Mouse (Mus musculus): Measurements from ENCODE around the gene Cacnb3.

Cacnb3 gene

DNA sequence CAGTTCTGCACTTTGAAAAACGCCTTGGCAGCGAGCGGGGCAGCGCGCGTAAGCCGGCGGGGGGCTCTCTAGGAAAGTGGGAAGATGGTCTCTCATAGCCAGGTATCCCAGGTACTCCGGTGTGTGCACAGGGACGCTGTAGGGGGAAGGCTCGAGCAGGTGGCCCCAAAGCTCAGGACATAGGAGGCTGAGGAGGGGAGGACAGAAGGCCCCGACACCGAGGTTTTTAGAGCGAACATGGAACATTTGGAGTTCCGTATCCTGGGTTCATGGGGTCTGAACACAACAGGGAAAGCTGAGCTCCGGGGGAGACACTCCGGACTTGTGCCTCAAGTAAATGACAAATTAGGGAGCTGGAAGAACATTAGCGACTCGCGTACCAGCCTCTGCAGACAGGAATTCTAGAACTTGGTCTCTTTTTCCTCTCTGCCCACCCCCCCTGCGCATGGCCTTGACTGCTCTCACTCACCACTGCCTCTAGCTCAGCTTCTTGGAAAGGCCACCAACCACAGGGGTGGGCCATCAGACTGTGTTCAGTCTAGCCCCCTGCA, 4.7 kb downstream of the Cacnb3 start:
- DNase-seq (ENCODE audit: low read depth), result no peak

DNA sequence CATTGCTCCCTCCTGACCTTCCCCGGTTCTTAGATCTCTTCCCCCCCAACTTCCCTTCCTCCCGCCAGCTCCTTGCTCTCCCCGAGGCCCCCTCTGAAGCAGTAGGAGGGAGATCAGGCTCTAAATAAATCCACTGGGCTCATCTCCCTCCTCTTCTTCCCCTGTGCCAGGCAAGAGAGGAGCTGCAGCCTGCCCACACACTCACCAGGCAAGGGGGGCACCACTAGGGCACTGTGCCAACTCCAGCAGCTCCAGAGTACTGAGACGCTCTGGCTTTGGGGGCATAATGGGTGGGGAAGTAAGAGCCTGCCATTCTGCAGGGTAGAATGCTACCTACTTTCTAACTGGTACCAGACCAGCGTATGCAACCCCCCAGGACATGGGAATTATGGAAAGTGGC, 5.9 kb downstream of the Cacnb3 start:
- no peak for DNase-seq (ENCODE audit: low read depth)

DNA sequence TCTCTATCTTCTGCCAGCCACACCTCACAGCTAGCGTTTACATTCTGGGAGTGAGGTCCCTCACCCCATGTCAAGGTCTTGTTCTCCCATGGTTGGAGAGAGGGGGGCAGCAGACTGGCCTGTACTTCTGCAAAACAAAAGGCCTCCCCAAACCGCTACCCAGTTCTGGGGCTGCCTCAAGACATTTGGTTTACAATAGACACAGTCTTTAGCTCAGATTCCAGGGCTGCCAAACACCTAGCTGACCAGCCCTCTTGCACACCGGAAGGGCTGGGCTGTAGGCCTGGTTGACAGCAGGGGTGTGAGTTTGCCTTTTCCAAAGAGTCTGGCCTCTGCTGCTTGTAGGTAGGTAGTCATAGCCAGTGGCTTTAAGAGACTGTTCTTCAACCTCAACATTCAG, 6.5 kb downstream of the Cacnb3 start:
- no peak for DNase-seq (ENCODE audit: low read depth)

DNA sequence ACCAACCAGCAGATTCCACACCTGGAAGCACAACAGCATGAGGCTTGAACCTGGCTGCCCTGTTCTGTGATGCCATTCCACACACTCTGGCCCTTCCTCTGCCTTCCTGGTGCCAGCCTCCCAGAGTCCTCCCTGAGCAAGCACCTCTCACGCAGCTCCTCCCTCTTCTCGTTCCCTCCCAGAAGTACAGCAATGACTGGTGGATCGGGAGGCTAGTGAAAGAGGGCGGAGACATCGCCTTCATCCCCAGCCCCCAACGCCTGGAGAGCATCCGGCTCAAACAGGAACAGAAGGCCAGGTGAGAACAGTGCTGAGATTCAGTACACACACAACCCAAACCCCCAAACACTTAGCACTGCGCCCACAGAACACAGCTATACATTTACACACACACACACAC, 9.5 kb downstream of the Cacnb3 start:
- no peak for DNase-seq (ENCODE audit: low read depth)

DNA sequence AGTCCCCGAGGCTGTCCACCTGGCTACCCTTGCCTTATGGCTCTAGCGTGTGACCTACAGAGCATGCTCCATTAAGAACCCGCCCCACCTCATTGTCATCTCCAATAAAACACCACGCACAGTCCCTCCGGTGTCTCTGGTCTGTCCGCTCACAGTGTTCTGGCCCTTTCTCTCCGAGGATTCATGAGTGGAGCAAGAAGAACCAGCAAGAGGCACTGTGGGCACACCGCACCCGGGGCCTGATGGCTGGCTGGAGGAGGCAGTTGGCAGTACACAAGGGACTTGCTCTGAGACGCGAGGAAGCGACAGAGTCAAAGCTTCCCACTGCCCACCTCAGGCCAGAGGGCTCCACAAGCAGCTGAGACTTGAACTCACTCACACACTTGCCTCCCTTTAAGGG, 13.8 kb downstream of the Cacnb3 start:
- no peak for DNase-seq (ENCODE audit: low read depth)

DNA sequence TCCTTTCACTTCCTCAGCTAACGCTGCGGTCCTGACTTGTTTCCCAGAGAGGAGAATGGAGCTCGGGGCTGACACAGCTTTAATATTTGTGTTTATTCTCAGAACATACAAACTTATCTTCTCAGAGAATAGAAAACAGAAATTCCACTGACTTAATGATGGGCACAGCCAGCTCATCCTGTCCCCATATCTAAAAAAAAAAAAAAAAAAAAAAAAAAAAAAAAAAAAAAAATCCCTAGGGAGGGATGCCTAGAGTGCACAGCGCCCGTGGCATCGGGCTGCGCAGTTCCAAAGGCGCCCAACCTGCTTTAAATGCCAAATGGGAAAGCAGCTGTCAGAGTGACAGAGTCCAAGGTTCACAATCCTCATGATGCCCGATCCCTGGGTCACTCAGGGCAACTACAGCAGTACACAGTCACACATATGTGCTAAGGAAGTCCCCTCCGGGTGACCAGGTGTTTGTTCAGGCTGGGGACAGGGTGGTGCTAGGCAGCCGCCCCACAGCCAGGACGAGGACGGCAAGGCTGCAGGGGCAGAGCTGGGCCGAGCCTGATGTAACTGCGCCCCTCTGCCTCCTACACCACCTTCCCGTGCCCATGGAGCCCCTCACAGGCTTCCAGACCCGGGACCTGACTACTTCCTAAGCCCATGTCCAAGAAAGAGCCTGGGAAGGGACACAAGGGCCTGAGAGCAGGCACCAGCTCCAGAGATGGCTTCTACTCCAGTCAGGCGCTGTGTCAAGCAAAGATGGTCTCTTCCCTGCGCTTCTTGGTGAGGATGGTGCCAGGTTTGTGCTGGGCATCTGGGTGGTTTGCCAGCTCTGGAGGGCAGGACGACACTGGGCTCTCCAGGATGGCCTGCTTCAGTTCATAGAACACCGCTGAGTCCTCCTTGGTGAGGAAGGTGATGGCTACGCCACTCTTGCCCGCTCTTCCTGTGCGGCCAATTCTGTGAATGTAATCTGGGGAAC, 14.7 kb downstream of the Cacnb3 start:
- no peak for DNase-seq (ENCODE audit: low read depth)

DNA sequence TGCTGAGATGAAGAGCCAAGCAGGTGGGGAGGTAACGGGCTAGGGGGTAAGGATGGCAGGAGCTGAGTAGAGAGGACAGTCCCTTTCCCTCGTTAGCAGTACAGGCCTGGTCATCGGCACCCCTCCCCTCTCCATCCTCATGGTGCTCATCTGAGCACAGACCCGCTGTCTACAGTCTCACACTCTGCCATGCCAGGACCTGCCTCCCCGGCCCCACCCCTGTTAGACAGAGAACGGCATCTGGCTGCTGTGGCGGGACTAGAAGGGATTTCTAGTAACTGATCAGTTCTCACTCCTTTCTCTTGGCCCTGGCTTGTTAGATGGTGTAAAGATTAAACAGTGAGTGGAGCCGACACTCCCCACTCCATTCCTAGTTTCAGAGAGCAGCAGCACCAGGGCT, 16.1 kb downstream of the Cacnb3 start:
- no peak for DNase-seq (ENCODE audit: low read depth)

DNA sequence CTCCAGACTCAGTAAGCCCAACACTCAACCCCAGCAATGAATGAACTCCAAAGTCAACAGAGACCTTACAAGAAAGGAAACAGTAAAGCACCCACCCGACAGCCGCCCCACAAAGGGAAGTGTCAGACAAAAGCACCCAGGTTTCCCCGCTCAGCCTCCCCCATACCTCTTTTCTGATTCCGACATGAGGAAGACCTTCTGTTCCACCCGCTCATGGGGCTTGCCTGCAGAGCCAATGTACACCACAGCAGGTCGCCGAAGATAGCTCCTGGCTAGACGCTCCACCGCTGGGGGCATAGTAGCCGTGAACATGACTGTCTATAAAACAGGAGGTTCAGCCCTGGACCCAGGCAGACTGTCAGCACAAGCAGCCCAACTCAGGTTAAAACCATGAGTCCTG, 16.7 kb downstream of the Cacnb3 start:
- DNase-seq (ENCODE audit: low read depth), result no peak

DNA sequence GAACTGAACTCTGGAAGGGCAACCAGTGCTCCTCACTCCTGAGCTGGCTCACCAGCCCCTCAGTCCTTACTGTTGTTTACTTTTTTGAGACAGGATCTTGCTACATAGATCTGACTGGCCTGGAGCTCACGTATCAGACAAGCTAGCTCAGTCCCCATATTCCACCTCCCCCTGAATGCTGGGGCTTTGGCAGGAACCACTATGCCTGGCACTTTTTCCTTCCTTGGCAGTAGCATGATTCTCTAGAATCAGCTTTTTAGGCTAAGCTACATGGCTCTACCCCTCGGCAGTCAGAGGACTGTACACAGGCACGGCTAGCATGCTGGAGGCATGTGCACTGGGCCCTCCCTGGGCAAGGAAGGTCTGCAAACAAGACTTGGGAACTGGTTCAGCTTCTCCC, 17.4 kb downstream of the Cacnb3 start:
- no peak for DNase-seq (ENCODE audit: low read depth)

DNA sequence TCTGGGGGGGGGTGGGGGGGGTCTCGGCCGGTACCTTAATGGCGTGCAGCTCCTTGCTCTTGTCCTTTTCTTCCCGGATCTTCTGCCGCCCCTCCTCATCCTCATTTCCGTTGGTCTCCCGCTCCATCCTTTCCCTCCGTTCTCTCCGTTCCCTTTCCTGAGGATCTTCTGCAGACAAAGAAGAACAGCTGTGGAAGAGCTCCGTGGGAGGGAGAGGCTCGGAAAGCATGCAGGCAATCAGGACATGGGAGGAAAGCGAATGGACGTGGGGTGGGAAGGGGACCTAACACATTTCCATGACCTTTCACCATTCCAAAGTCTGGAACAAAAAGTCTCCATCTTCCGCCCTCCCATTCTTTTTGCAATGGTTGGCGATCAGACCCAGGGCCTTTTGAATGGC, 20.8 kb downstream of the Cacnb3 start:
- DNase-seq (ENCODE audit: low read depth), result no peak

DNA sequence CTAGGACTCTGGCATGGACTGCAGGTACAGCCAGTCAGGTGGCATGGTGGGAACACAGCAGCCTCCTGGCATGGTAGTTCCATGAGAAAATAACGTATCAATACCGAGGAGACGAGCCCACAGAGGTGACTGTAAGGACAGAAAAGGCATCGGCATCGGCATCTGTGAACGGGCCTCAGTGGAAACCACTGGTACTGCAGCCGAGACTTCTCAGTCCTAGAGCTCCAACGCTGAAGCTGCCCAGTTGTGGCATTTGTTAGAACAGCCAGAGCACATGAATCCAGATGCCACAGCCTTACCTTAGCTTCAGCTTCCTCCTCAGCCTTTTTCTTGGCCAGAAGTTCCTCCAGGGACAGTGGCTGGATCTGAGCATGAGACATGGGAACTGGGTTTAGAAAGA, 21.5 kb downstream of the Cacnb3 start:
- DNase-seq (ENCODE audit: low read depth), result no peak

DNA sequence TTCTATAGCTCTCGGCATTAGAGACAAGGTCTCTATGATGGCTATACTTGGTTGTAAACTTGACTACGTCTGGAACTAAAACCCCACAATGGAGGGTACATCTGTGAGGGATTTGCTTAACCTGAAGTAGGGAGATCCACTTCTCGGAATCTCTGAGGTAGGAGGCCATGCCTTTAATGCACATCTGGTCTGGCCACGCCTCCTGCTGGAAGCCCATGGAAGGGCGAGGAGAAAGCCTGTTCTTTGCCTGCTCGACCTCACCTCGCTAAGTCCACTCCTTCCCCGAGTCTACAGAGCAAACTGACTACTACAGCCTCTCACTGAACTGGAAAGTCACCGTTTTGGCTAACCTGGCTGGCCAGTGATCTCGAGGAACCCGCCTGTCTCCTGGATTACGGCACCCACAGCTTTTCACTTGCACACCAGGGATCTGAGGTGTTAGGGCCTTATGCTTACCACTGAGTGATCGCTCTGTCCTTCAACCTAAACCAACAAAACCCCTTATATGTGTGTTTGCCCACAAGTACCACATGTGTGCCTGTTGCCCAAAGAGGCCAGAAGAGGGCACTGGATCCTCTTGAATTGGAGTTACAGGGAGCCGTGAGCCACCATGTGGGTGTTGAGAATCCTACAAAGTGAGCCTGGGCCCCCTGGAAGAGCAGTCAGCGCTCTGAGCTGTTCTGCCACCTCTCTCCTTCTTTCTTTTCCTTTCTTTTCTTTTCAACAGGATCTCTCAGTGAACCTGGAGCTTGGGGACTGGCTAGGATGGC, 26.5 kb downstream of the Cacnb3 start:
- no peak for DNase-seq (ENCODE audit: low read depth)

DNA sequence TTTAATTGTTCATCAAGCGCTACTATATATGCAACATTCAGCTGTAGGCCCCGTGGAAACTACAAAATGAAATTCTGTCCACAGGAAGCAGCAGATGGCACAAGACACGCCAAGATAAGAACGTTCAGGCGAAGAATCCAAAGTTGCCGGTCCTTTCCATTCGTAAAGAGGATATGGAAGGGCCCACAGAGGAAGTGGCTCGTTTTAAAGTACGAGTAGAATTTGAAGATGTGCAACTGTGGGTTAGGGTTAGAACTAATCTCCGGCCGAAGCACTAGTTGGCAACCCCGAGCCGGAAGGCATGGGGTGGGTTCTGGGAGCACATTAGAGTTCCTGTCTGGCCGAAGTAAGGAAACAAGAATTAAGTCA, 31.5 kb downstream of the Cacnb3 start:
- DNase-seq (ENCODE audit: low read depth), result peak; percentile 24

DNA sequence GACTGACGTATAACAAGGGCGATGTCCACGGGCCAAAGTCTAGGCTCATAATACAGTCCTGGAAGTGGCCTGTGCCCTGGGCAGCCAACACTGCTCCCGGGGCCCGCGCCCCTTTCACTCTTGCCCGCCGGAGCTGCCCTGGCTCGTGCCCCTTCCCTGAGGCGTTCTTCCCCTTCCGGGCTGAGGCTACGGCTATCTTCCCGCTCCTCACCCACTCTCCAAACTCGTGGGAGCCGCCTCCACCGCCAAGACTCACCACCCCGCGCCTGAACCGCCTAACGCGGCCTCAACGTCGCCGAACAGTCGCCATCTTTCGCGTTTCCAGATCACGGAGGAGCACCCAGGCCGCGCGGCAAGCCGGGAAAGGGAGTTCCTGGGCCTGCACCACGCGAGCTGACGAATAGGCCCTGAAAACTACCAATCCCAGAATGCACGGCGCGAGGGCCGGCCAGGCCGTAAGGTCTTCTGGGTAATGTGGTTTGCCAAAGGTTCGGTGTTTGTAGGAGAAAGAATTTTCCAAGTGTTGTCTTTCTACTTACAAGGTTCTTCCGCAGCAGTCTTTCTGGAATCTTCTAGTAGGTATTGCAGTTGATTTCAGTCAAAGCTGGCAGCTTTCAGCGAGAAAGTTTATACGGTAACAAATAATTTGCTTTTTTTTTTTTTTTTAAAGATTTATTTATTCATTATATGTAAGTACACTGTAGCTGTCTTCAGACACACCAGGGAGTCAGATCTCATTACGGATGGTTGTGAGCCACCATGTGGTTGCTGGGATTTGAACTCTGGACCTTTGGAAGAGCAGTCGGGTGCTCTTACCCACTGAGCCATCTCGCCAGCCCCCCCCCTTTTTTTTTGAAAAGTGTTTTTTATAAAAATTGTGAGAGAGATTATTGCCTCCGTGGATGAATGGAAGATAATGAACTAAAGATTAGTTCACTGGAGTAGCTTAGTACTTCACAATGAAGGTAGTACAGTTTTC, 32.2 kb downstream of the Cacnb3 start, which contains the start of gene Ddx23:
TSS of gene Ddx23 (minus strand) at position 328 of the 979 bp plus-strand sequence.
- DNase-seq (ENCODE audit: low read depth), result peak; percentile 95

DNA sequence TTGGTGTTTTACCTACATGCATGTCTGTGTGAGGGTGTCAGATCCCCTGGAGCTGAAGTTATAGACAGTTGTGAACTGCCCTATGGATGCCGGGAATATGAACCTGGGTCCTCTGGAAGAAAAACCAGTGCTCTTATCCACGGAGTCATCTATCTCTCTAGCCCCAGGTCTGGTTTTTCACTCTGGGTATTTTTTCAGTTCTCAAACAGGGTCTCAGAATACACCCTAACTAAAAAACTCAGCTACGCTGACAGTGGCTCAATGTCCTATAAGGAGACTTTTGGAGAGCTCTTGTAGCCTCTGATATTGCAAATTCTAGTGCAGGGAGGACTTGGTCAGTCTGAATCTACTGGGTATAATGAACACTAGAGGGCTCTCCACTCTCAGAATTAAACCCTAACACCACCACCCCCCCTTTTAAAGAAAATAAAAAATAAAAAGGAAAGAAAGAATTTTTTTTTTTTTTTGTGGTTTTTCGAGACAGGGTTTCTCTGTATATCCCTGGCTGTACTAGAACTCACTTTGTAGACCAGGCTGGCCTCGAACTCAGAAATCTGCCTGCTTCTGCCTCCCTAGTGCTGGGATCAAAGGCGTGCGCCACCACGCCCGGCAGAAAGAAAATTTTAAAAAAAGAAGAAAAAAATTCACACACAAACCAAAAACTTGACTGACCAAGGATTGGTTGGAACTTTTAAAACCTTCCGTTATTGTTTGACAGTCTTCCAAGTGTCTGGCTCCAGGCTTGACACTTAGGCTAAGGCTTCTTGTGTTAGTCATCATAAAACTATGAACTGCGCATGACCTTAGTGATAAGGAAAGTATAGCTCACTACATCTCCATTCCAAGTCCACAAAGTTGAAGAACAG, 33.6 kb downstream of the Cacnb3 start:
- DNase-seq (ENCODE audit: low read depth), result no peak

DNA sequence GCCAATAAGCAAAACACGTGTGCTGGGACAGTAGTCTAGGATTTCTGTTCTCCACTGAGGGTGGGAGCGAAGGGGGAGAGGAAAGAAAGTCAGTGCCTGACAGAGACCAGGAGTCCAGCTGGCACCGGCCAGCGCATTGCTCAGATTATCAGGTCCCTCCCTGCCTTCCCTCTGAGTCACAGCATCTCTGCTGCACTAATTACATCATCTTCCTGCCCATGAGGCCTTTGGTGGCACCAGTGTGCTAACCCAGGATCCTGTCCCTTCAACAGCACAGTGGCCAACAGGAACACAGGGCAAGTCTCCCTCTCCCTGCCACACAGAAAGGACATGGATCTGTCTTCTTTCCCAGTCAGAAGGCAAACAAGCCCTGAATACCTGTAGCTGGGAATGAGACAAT, 42.0 kb downstream of the Cacnb3 start:
- peak; percentile 24 for DNase-seq (ENCODE audit: low read depth)

DNA sequence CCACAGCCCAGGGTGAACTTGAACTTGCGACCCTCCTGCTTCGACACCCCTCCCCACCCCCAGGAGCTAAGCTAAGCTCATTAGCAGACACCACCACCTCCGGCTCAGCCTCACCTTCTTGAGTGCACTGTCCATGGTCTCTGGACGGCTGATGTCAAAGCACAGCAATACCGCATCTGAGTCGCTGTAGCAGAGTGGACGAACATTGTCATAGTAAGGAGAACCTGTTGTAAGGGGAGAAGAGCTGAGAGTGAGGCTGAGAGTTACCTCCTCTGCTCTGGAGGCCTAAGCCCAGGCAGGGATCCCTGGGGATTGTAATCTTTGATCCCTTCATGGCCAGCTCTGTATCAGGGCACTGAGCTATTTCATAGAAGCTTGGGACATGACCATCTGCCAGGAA, 43.1 kb downstream of the Cacnb3 start:
- DNase-seq (ENCODE audit: low read depth), result no peak

DNA sequence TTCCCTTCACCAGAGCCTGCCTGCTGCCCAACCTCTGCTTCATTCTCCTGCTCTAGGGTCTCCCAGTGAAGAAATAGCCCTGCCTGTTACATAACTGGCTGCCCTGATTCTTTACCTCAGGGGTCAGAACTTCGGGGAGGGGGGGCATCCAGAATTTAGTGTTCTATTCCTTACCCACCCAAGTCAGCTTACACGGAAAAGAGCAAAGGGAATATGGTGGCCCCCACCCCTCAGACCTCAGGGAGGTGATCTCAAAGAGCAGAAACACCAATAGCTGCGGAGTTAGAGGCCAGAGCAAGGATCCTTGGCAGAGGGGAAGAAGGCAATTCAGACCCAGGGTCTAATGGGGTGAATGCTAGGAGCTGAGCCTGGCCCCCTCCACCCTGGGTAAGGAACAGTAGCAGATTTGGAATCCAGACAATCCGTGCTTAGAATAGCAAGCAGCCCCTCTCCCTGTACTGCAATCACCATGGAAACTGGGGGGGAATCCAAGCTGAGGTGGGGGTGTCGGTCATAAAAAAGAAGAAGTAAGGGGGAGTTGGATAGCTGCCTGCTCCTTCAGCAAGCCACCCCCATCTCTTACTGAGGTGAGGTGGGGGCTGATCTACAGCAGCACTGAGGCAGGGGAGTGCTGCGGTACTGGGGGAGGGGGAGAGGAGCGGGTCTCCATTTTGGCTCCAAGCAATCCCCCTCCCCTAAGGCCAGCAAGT, 43.8 kb downstream of the Cacnb3 start:
- DNase-seq (ENCODE audit: low read depth), result no peak

DNA sequence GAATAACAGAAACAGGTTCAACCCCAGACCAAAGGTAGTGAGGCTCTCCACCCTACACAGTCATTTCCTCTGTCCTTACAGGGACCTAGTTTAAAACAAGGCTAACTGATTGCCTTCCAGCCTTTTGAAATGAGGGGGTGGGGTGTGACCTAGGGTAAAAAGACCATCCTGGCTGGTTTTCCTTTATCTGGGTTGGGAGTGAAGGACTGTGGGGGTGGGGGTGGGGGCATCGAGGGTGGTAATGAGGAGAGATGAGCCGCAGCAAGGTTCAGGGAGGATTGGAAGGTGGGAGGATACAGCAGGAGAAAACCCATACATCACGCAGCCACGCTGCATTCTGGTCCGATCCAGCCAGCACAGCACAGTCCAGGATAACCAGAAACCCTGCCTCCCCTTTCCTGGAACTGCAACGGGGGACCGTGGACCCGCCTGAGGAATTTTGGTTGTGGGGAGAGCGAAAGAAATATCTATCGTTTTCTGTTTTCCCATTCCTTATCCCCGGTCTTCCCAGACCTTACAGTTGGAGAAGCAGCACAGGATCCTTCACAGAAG, 44.4 kb downstream of the Cacnb3 start:
- DNase-seq (ENCODE audit: low read depth), result no peak
